Mouse (Mus musculus) kidney, adult 2 months (tissue): ENCODE data around the gene Hhat. TPM values are rescaled to one million over a fixed set of nuclear protein-coding genes. Genes with fewer than 3 reads are reported as not detected.

Experiments used
- DNase-seq: peaks from one replicate; pipeline ENCODE4 v3.0.0; 2021
- H3K27ac ChIP-seq: fragments of 200-500 bp; 2 replicates; pipeline ENCODE4 v1.5.1; 2012; ENCODE audit warnings: low read depth, low read length, control low read depth, inconsistent platforms; ENCODE audit not compliant: insufficient read depth
- H3K27me3 ChIP-seq: fragments of 200-500 bp; replicated peaks from 2 replicates; pipeline ENCODE4 v1.6.1; 2012; ENCODE audit warnings: mild to moderate bottlenecking, moderate library complexity, low read length, inconsistent platforms; ENCODE audit not compliant: control insufficient read depth, insufficient read depth
- H3K36me3 ChIP-seq: fragments of 200-500 bp; 2 replicates; pipeline ENCODE4 v1.6.1; 2012; ENCODE audit warnings: mild to moderate bottlenecking, moderate library complexity, low read length, inconsistent platforms; ENCODE audit not compliant: control insufficient read depth, insufficient read depth
- H3K4me1 ChIP-seq: fragments of 200-500 bp; 2 replicates; pipeline ENCODE4 v1.6.1; 2011; ENCODE audit warnings: low read length; ENCODE audit not compliant: control insufficient read depth, insufficient read depth
- H3K4me3 ChIP-seq: fragments of 200-500 bp; 2 replicates; pipeline ENCODE4 v1.5.1; 2011; ENCODE audit warnings: mild to moderate bottlenecking, low read depth, low read length, control low read depth; ENCODE audit not compliant: insufficient read depth
- CTCF ChIP-seq: fragments of 200-500 bp; conservative IDR thresholded peaks from 2 replicates; pipeline ENCODE4 v1.5.1; 2011; ENCODE audit warnings: low read depth, mild to moderate bottlenecking, control low read depth, low read length, moderate library complexity, mixed read lengths; ENCODE audit not compliant: insufficient read depth, insufficient read length
- POLR2A ChIP-seq: fragments of 200-500 bp; IDR thresholded peaks from one replicate; pipeline ENCODE4 v1.6.1; 2011; ENCODE audit warnings: low read depth, low read length, control low read depth
- WGBS: fragments of 180-500 bp; shearing (Covaris S2); methylation state at CpG from one replicate; pipeline ENCODE4 v1.1.7; 2018; 5-methylcytosine and 5-hydroxymethylcytosine counted together
- polyA plus RNA-seq: library from polyadenylated mRNA; depleted of rRNA; stranded (reverse); fragments of >200 nt; gene quantifications from 2 replicates; pipeline ENCODE4 v1.2.3, GENCODE M21; 2012

Gene Hhat
- polyA plus RNA-seq, 1 experiment: 4.9 TPM

- no peaks in the 10 kb centered on the region for H3K36me3 ChIP-seq
- no peaks in the 10 kb centered on the region; the same call in 1 of the 2 replicates for H3K4me1 ChIP-seq
- H3K4me3 ChIP-seq: no peak overlapping the region
- DNase-seq: no peak
- 64% methylated on average over 3 of the region's 3 CpGs for WGBS
- TF ChIP-seq POLR2A (no peak), CTCF (no peak)
- H3K27ac ChIP-seq: no peak overlapping the region
- no peaks in the 10 kb centered on the region for H3K27me3 ChIP-seq
Measured at GRCm38 (mm10) chr1:192649233-192649632, 121.8 kb downstream of the Hhat start.

GRCm38 (mm10) chr1:192647361-192647760 is 123.7 kb downstream of the Hhat start:
- 85% methylated on average over 2 of the region's 2 CpGs for WGBS
- Histone ChIP-seq H3K4me3 (no peak overlapping the region), H3K27ac (no peak overlapping the region), H3K36me3 (no peaks in the 10 kb centered on the region), H3K27me3 (no peaks in the 10 kb centered on the region), H3K4me1 (no peaks in the 10 kb centered on the region; the same call in 1 of the 2 replicates)
- TF ChIP-seq CTCF: no peak
- no peak for TF ChIP-seq POLR2A
- DNase-seq: no peak

GRCm38 (mm10) chr1:192642126-192642525 is 128.9 kb downstream of the Hhat start:
- no peaks in the 10 kb centered on the region; the same call in 1 of the 2 replicates for H3K4me1 ChIP-seq
- no peak overlapping the region for H3K4me3 ChIP-seq
- H3K27me3 ChIP-seq: no peaks in the 10 kb centered on the region
- DNase-seq: no peak
- H3K27ac ChIP-seq: no peak overlapping the region
- 82% methylated on average over 2 of the region's 2 CpGs for WGBS
- H3K36me3 ChIP-seq: no peaks in the 10 kb centered on the region
- TF ChIP-seq POLR2A (no peak), CTCF (no peak)

GRCm38 (mm10) chr1:192639175-192639574 is 131.8 kb downstream of the Hhat start:
- H3K27me3 ChIP-seq: no peaks in the 10 kb centered on the region
- H3K36me3 ChIP-seq: no peaks in the 10 kb centered on the region
- DNase-seq: no peak
- 37% methylated on average over 3 of the region's 3 CpGs for WGBS
- no peak overlapping the region for H3K27ac ChIP-seq
- H3K4me1 ChIP-seq: no peaks in the 10 kb centered on the region
- no peak overlapping the region for H3K4me3 ChIP-seq
- TF ChIP-seq CTCF (no peak), POLR2A (no peak)

- 88% methylated on average over 2 of the region's 2 CpGs for WGBS
Measured at GRCm38 (mm10) chr1:192621843-192622242, 149.2 kb downstream of the Hhat start.

GRCm38 (mm10) chr1:192613271-192613670 is 157.8 kb downstream of the Hhat start:
- DNase-seq: no peak
- 73% methylated on average over 6 of the region's 6 CpGs for WGBS
- Histone ChIP-seq H3K36me3 (no peaks in the 10 kb centered on the region), H3K4me3 (no peak overlapping the region), H3K27me3 (no peaks in the 10 kb centered on the region), H3K4me1 (peaks cover 8% of the 10 kb centered on the region; the same call in 1 of the 2 replicates), H3K27ac (no peak overlapping the region)
- no peak for TF ChIP-seq POLR2A
- no peak for TF ChIP-seq CTCF

More at GRCm38 (mm10) chr1:192621843-192622242, 149.2 kb downstream of the Hhat start:
- Histone ChIP-seq H3K27me3 (no peaks in the 10 kb centered on the region), H3K36me3 (no peaks in the 10 kb centered on the region), H3K4me1 (no peaks in the 10 kb centered on the region), H3K27ac (no peak overlapping the region), H3K4me3 (no peak overlapping the region)
- TF ChIP-seq CTCF (no peak), POLR2A (no peak)
- no peak for DNase-seq

GRCm38 (mm10) chr1:192611996-192612739 is 158.9 kb downstream of the Hhat start:
- Histone ChIP-seq H3K4me1 (peaks cover 8% of the 10 kb centered on the region; the same call in 1 of the 2 replicates), H3K4me3 (no peak overlapping the region), H3K27ac (peak overlapping the region; percentile 79), H3K27me3 (no peaks in the 10 kb centered on the region), H3K36me3 (no peaks in the 10 kb centered on the region)
- TF ChIP-seq POLR2A: no peak
- no peak for TF ChIP-seq CTCF
- DNase-seq: peak; percentile 93
- 56% methylated on average over 11 of the region's 11 CpGs for WGBS

- DNase-seq: no peak
- no peaks in the 10 kb centered on the region for H3K27me3 ChIP-seq
- H3K27ac ChIP-seq: no peak overlapping the region
- no peaks in the 10 kb centered on the region for H3K36me3 ChIP-seq
- peaks cover 12% of the 10 kb centered on the region; the same call in 1 of the 2 replicates for H3K4me1 ChIP-seq
- TF ChIP-seq CTCF (no peak), POLR2A (no peak)
- H3K4me3 ChIP-seq: no peak overlapping the region
- WGBS: 81% methylated on average over 8 of the region's 8 CpGs
Measured at GRCm38 (mm10) chr1:192606876-192607275, 164.1 kb downstream of the Hhat start.
